Mouse (Mus musculus) brain, embryonic 14.5 days (tissue): ENCODE data around the gene Safb.

Experiments used
- CTCF ChIP-seq: fragments of 200-500 bp; IDR thresholded peaks from 2 replicates; pipeline ENCODE4 v1.5.1; 2012; ENCODE audit warnings: inconsistent platforms, mild to moderate bottlenecking, moderate library complexity, borderline replicate concordance; ENCODE audit not compliant: insufficient read depth, insufficient read length; ENCODE audit errors: extremely low read depth
- POLR2A ChIP-seq: fragments of 200-500 bp; IDR thresholded peaks from 2 replicates; pipeline ENCODE4 v1.6.1; 2012; ENCODE audit warnings: mild to moderate bottlenecking, inconsistent platforms, borderline replicate concordance; ENCODE audit not compliant: poor library complexity, insufficient read depth, insufficient read length, severe bottlenecking; ENCODE audit errors: extremely low read depth

- TF ChIP-seq POLR2A, result no peak
- TF ChIP-seq CTCF, result no peak
These were observed 36.0 kb upstream of the Safb start for GRCm38 (mm10) chr17:56548605-56549105.
